ENCODE assay signal across 8 mouse cellular contexts in genomic region chr4:152185510-152186204, GRCm38 (mm10). TPM values are rescaled to one million over a fixed set of nuclear protein-coding genes. Genes with fewer than 3 reads are reported as not detected.
DNase-seq lines count a peak whose midpoint lies in the region; ATAC-seq and TF ChIP-seq lines count a peak whose summit lies in the region.

No protein-coding gene starts in this region.

- WGBS in forebrain, embryonic 15.5 days: 5% methylated on average over 19 of the region's 19 CpGs
- WGBS in hindbrain, postnatal 0 days: 7% methylated on average over 19 of the region's 19 CpGs
- WGBS in midbrain, embryonic 12.5 days: 3% methylated on average over 19 of the region's 19 CpGs

- H3K36me3 ChIP-seq in forebrain, embryonic 15.5 days: no peaks in the 10 kb centered on the region
- H3K36me3 ChIP-seq in hindbrain, postnatal 0 days (ENCODE audit: insufficient read depth, low read length): no peaks in the 10 kb centered on the region
- peaks cover 4% of the 10 kb centered on the region; the same call in 1 of the 2 replicates for H3K36me3 ChIP-seq in midbrain, embryonic 12.5 days

- H3K27me3 ChIP-seq in forebrain, embryonic 15.5 days: no peaks in the 10 kb centered on the region
- no peaks in the 10 kb centered on the region for H3K27me3 ChIP-seq in hindbrain, postnatal 0 days (ENCODE audit: insufficient read depth, low read length)
- peaks cover 4% of the 10 kb centered on the region; the same call in 1 of the 2 replicates for H3K27me3 ChIP-seq in midbrain, embryonic 12.5 days

- peak; percentile 53 for ATAC-seq in forebrain, embryonic 15.5 days (replicated peaks)
- peak; percentile 80 for ATAC-seq in hindbrain, postnatal 0 days
- ATAC-seq in midbrain, embryonic 12.5 days (ENCODE audit: low FRiP score, low read depth): peak; percentile 61

- TF ChIP-seq CTCF in hindbrain, postnatal 0 days (IDR thresholded peaks at IDR 0.05; ENCODE audit: low read depth): no peak

- DNase-seq in adrenal gland, postnatal 14 days: peak; percentile 39
- DNase-seq in adrenal gland, postnatal 4 days (ENCODE audit: low spot score in 2 of 2): no peak
- DNase-seq in MN1 (ENCODE audit: low spot score): peak; percentile 70
- DNase-seq in hindbrain, postnatal 0 days (ENCODE audit: low spot score): peak; percentile 63
- peak; percentile 74 to 76 for DNase-seq in urinary bladder, postnatal 4 days (ENCODE audit: low spot score in 2 of 2)
- DNase-seq in layer of hippocampus, postnatal 14 days (ENCODE audit: low spot score in 2 of 2): no peak

- H3K27ac ChIP-seq in forebrain, embryonic 15.5 days (replicated peaks): peak overlapping the region; percentile 65
- H3K27ac ChIP-seq in hindbrain, postnatal 0 days: peak overlapping the region; percentile 82
- peak overlapping the region; percentile 58 for H3K27ac ChIP-seq in midbrain, embryonic 12.5 days (replicated peaks)

- H3K4me2 ChIP-seq in forebrain, embryonic 15.5 days (replicated peaks): peak overlapping the region; percentile 26
- peak overlapping the region; percentile 40 for H3K4me2 ChIP-seq in hindbrain, postnatal 0 days (ENCODE audit: low read depth, low read length)
- peak overlapping the region; percentile 39 for H3K4me2 ChIP-seq in midbrain, embryonic 12.5 days (replicated peaks)

- peak overlapping the region; percentile 6 for H3K4me3 ChIP-seq in forebrain, embryonic 15.5 days
- H3K4me3 ChIP-seq in hindbrain, postnatal 0 days (ENCODE audit: low read length): no peak overlapping the region
- 0 out of 2 replicates have a peak overlapping the region, but pooled peaks have one; percentile 9 for H3K4me3 ChIP-seq in midbrain, embryonic 12.5 days

- peak overlapping the region; percentile 4; the same call in 1 of the 2 replicates for H3K9ac ChIP-seq in forebrain, embryonic 15.5 days (replicated peaks)
- peak overlapping the region; percentile 36; the same call in 1 of the 2 replicates for H3K9ac ChIP-seq in hindbrain, postnatal 0 days (replicated peaks; ENCODE audit: low read length)
- H3K9ac ChIP-seq in midbrain, embryonic 12.5 days (replicated peaks): peak overlapping the region; percentile 24; the same call in 1 of the 2 replicates

- H3K9me3 ChIP-seq in forebrain, embryonic 15.5 days: no peaks in the 10 kb centered on the region
- H3K9me3 ChIP-seq in hindbrain, postnatal 0 days (ENCODE audit: low read length): no peaks in the 10 kb centered on the region
- H3K9me3 ChIP-seq in midbrain, embryonic 12.5 days: no peaks in the 10 kb centered on the region

- H3K4me1 ChIP-seq in forebrain, embryonic 15.5 days: peaks cover 33% of the 10 kb centered on the region
- peaks cover 12% of the 10 kb centered on the region for H3K4me1 ChIP-seq in hindbrain, postnatal 0 days (ENCODE audit: insufficient read depth, low read length)
- peaks cover 34% of the 10 kb centered on the region for H3K4me1 ChIP-seq in midbrain, embryonic 12.5 days

RNA-seq across cellular contexts. Expression of gene Acot7, which starts 7.7 kb away (rescaled TPM):
- total RNA-seq in adrenal gland, postnatal 14 days (2021): 32.2 and 34.2 TPM in 2 replicates
- 10 to 100 TPM; 39.1 to 44.4 TPM for total RNA-seq in adrenal gland, postnatal 4 days (2021)
- 210 and 219 TPM in 2 replicates for polyA plus RNA-seq in forebrain, embryonic 15.5 days (2015; fragmentation: Nextera tagmentation; extraction: Ambion mirVana)
- 249 and 259 TPM in 2 replicates for total RNA-seq in hindbrain, postnatal 0 days (2014; rRNA removed)
- 455 and 488 TPM in 2 replicates for polyA plus RNA-seq in hindbrain, postnatal 0 days (2015; fragmentation: Nextera tagmentation; extraction: Ambion mirVana)
- polyA plus RNA-seq in midbrain, embryonic 12.5 days (2016; fragmentation: Nextera tagmentation; extraction: Ambion mirVana): 104 and 105 TPM in 2 replicates
- total RNA-seq in layer of hippocampus, postnatal 14 days (2021): 100 to 1,000 TPM; 352 to 388 TPM

RNA-seq across cellular contexts. Expression of gene Hes2, which starts 27.0 kb away (rescaled TPM):
- total RNA-seq in adrenal gland, postnatal 14 days (2021): not detected in 2 replicates
- total RNA-seq in adrenal gland, postnatal 4 days (2021): not detected
- polyA plus RNA-seq in forebrain, embryonic 15.5 days (2015; fragmentation: Nextera tagmentation; extraction: Ambion mirVana): not detected in 2 replicates
- total RNA-seq in hindbrain, postnatal 0 days (2014; rRNA removed): not detected in 2 replicates
- polyA plus RNA-seq in hindbrain, postnatal 0 days (2015; fragmentation: Nextera tagmentation; extraction: Ambion mirVana): not detected in 2 replicates
- polyA plus RNA-seq in midbrain, embryonic 12.5 days (2016; fragmentation: Nextera tagmentation; extraction: Ambion mirVana): 0.47 and 0.60 TPM in 2 replicates
- total RNA-seq in layer of hippocampus, postnatal 14 days (2021): not detected

RNA-seq across cellular contexts. Expression of gene Espn, which starts 33.5 kb away (rescaled TPM):
- 0.71 and 0.96 TPM in 2 replicates for total RNA-seq in adrenal gland, postnatal 14 days (2021)
- 1 to 10 TPM; 1.0 to 5.1 TPM for total RNA-seq in adrenal gland, postnatal 4 days (2021)
- polyA plus RNA-seq in forebrain, embryonic 15.5 days (2015; fragmentation: Nextera tagmentation; extraction: Ambion mirVana): 0.09 and 0.10 TPM in 2 replicates
- 0.47 and 1.4 TPM in 2 replicates for total RNA-seq in hindbrain, postnatal 0 days (2014; rRNA removed)
- 0.71 and 0.79 TPM in 2 replicates for polyA plus RNA-seq in hindbrain, postnatal 0 days (2015; fragmentation: Nextera tagmentation; extraction: Ambion mirVana)
- 0.26 TPM in 1 of 2 replicates, not detected in the other for polyA plus RNA-seq in midbrain, embryonic 12.5 days (2016; fragmentation: Nextera tagmentation; extraction: Ambion mirVana)
- total RNA-seq in layer of hippocampus, postnatal 14 days (2021): under 1 TPM; 0.57 to 0.94 TPM

Comparison
In these comparisons a context has a peak if more than half of its experiments do, and no peak if none do; other contexts are left out.
1. DNase-seq: peak in adrenal gland, postnatal 14 days (single experiment), MN1 (single experiment), hindbrain, postnatal 0 days (single experiment) and urinary bladder, postnatal 4 days (2 of 2); none in adrenal gland, postnatal 4 days (0 of 2) and layer of hippocampus, postnatal 14 days (0 of 2).
2. Peak in every context shown above with its lines, with median percentiles within 50 percentile points of each other: ATAC-seq, H3K27ac ChIP-seq, H3K4me2 ChIP-seq and H3K9ac ChIP-seq.